Mouse (Mus musculus): ENCODE results near the gene Nudt19. TPM values are rescaled to one million over a fixed set of nuclear protein-coding genes. Genes with fewer than 3 reads are reported as not detected.
A peak's percentile ranks its signal among the peaks of the same experiment; 100 is the strongest.

Gene Nudt19
- total and polyA plus RNA-seq, 2 experiments from 2014 or later, result 76.6 to 133 TPM

DNA sequence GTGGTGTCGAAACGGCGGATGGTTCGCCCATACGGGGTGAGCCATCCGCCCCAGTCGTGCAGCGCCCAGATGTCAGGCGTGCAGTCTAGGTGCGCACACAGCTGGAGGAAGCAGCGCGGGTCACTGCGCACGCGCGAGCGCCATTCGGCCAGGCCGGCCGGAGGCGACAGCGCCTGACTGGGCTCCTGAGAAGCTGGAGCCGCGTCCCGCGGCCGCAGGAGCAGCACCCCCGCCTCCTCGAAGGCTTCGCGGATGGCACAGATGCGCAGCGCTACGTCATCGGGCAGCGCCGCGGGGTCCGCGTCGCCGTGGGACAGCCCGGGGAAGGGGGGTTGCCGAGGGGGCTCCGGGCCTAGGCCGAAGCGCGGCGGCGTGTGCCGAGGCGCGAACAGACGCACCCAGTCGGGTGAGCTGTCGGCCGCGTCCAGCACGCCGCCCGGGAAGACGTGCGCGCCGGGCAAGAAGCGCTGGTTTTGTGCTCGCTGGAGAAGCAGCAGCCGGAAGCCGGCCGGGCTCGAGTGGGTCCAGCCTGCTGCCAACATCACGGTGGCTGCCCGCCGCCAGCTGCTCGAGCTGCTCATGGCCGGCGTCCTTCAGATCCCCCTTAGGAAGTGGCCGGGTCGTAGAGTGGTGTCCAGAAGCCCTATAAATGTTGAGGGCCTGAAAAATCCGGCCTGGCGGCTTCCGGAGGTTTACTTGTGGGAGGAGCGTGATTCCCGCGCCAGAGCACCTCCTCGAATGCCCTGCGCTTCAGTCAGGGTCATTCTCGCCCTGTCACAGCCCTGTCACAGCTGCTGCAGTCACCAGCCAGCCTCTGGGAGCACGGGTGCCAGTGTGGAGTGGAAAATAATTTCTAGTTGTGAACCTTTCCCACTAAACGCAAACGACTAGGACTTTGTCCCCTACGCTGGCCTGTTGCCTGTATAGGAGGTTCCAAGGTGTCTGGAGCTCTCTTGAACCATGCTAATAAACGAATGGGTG lies 590 bp downstream of the Nudt19 start:
- peak; percentile 90 for DNase-seq (ENCODE audit: low spot score)
- Histone ChIP-seq H3K36me3 (replicated peaks; ENCODE audit: control insufficient read depth, insufficient read depth, low read length) (peaks cover 10% of the 10 kb centered on the region), H3K27ac (ENCODE audit: low read depth) (peak overlapping the region; percentile 100), H3K4me2 (ENCODE audit: low read depth, low read length) (peak overlapping the region; percentile 97), H3K9me3 (replicated peaks; ENCODE audit: control insufficient read depth, low read length) (no peaks in the 10 kb centered on the region), H3K9ac (replicated peaks; ENCODE audit: low read depth, low read length) (peak overlapping the region; percentile 97), H3K4me1 (ENCODE audit: control insufficient read depth, insufficient read depth) (peaks cover 8% of the 10 kb centered on the region), H3K27me3 (ENCODE audit: control insufficient read depth, insufficient read depth, low read length) (no peaks in the 10 kb centered on the region), H3K4me3 (ENCODE audit: low read depth, low read length) (peak overlapping the region; percentile 87)
- under 1% methylated on average over 92 of the region's 93 CpGs for WGBS
- peak; percentile 89 for ATAC-seq (ENCODE audit: insufficient read depth, low read depth)
- TF ChIP-seq EP300 (IDR thresholded peaks at IDR 0.05; ENCODE audit: low read depth) (peak; percentile 30; the same call in 1 of the 2 replicates), CTCF (IDR thresholded peaks at IDR 0.05; ENCODE audit: low read depth) (no peak)

DNA sequence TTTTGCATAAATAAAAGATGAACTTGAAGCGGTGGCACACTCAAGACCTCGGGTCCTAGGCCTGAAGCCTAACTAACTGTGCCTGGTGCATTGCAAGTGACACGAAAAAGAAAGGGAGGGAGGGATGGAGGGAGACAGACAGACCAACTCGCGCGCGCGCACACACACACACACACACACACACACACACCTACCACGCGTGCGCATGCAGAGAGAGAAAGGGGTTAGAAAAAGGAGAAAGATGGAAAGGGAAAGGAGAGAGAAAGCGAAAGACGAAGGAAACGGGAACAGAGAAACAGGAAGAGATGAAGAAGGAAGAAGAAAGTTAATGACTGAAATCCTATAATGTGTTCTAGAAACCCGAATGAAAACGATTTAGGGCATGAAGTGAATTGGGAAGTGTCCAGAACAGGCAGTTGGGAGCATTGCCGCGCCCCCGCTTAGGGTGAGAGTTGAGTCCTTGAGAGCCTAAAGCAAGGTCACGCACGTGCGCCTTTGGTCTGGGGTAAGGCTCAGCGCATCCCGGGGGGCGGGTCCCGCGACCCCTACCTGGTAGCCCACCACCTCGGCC lies 1.4 kb downstream of the Nudt19 start:
- Histone ChIP-seq H3K4me1 (ENCODE audit: control insufficient read depth, insufficient read depth) (peaks cover 8% of the 10 kb centered on the region), H3K9me3 (replicated peaks; ENCODE audit: control insufficient read depth, low read length) (no peaks in the 10 kb centered on the region), H3K27me3 (ENCODE audit: control insufficient read depth, insufficient read depth, low read length) (no peaks in the 10 kb centered on the region), H3K4me3 (ENCODE audit: low read depth, low read length) (peak overlapping the region; percentile 87), H3K4me2 (ENCODE audit: low read depth, low read length) (peak overlapping the region; percentile 97), H3K9ac (replicated peaks; ENCODE audit: low read depth, low read length) (peak overlapping the region; percentile 97), H3K36me3 (replicated peaks; ENCODE audit: control insufficient read depth, insufficient read depth, low read length) (peaks cover 18% of the 10 kb centered on the region), H3K27ac (ENCODE audit: low read depth) (peak overlapping the region; percentile 100)
- WGBS, result 4% methylated on average over 28 of the region's 28 CpGs
- TF ChIP-seq CTCF (IDR thresholded peaks at IDR 0.05; ENCODE audit: low read depth) (no peak), EP300 (IDR thresholded peaks at IDR 0.05; ENCODE audit: low read depth) (no peak)
- peak; percentile 27 for DNase-seq (ENCODE audit: low spot score)
- ATAC-seq (ENCODE audit: insufficient read depth, low read depth), result peak; percentile 18; the same call in 1 of the 2 replicates

GRCm38 (mm10) chr7:35553751-35554604 lies 2.1 kb downstream of the Nudt19 start:
- Histone ChIP-seq H3K9me3 (replicated peaks; ENCODE audit: control insufficient read depth, low read length) (no peaks in the 10 kb centered on the region), H3K4me1 (ENCODE audit: control insufficient read depth, insufficient read depth) (peaks cover 8% of the 10 kb centered on the region), H3K36me3 (replicated peaks; ENCODE audit: control insufficient read depth, insufficient read depth, low read length) (peaks cover 26% of the 10 kb centered on the region), H3K27me3 (ENCODE audit: control insufficient read depth, insufficient read depth, low read length) (no peaks in the 10 kb centered on the region), H3K4me2 (ENCODE audit: low read depth, low read length) (peak overlapping the region; percentile 97), H3K27ac (ENCODE audit: low read depth) (no peak overlapping the region), H3K9ac (replicated peaks; ENCODE audit: low read depth, low read length) (peak overlapping the region; percentile 97; the same call in 1 of the 2 replicates), H3K4me3 (ENCODE audit: low read depth, low read length) (peak overlapping the region; percentile 87)
- TF ChIP-seq EP300 (IDR thresholded peaks at IDR 0.05; ENCODE audit: low read depth), result no peak
- peak; percentile 23 for TF ChIP-seq CTCF (IDR thresholded peaks at IDR 0.05; ENCODE audit: low read depth)
- ATAC-seq (ENCODE audit: insufficient read depth, low read depth), result no peak
- WGBS, result 61% methylated on average over 10 of the region's 10 CpGs
- no peak for DNase-seq (ENCODE audit: low spot score)

DNA sequence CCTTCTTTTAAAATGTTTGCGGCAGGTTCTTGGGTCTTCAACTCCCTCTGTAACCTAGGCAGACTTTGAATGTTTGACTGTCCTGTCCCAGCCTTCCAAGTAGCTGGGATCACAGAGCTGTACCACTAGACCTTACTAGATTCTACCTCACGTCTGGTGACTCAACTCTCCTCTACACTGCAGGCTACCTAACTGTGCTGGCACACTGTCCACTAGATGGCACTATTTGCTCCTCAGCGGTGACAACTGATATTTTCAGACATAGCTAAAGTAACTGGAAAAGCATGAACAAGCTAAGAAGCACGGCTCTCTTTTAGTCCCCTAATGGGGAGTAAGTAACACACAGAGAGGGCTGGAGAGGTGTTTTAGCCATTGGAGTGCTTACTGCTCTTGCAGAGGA lies 10.2 kb downstream of the Nudt19 start:
- H3K36me3 ChIP-seq (replicated peaks; ENCODE audit: control insufficient read depth, insufficient read depth, low read length), result peaks cover 38% of the 10 kb centered on the region

DNA sequence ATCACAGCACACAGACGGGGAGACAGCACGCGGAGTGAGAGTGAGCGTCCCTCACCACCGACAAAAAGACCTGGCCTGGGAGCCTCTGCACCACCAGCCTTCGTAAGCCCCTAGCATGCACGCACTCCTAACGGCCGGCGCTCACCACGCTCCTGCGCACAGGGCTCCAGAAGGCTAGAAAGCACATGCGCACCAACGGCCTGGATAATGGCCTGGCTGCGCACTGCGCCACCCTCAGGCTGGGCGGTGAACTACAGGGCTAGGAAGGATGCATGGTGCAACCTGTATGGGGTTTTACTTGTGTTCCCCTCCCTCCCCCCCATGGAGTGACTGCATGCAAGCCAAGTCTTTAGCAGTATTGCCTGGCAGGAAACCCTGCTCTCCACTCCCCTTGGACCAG lies 18.5 kb downstream of the Nudt19 start, which contains the start of gene Tdrd12:
Tdrd12 (minus strand) TSS at position 184 of the 400 bp plus-strand sequence.
- Histone ChIP-seq H3K9me3 (replicated peaks; ENCODE audit: control insufficient read depth, low read length) (no peaks in the 10 kb centered on the region), H3K9ac (replicated peaks; ENCODE audit: low read depth, low read length) (no peak within 1 kb of the TSS), H3K27me3 (ENCODE audit: control insufficient read depth, insufficient read depth, low read length) (no peaks in the 10 kb centered on the region), H3K4me3 (ENCODE audit: low read depth, low read length) (no peak within 1 kb of the TSS), H3K27ac (ENCODE audit: low read depth) (no peak within 1 kb of the TSS), H3K36me3 (replicated peaks; ENCODE audit: control insufficient read depth, insufficient read depth, low read length) (no peaks in the 10 kb centered on the region), H3K4me2 (ENCODE audit: low read depth, low read length) (no peak within 1 kb of the TSS), H3K4me1 (ENCODE audit: control insufficient read depth, insufficient read depth) (no peaks in the 10 kb centered on the region)
- ATAC-seq (ENCODE audit: insufficient read depth, low read depth) (no peak), DNase-seq (ENCODE audit: low spot score) (no peak)
- WGBS, result 88% methylated on average over 17 of the region's 17 CpGs
- TF ChIP-seq EP300 (IDR thresholded peaks at IDR 0.05; ENCODE audit: low read depth), result no peak
- no peak for TF ChIP-seq CTCF (IDR thresholded peaks at IDR 0.05; ENCODE audit: low read depth)

More for the DNA sequence above, 10.2 kb downstream of the Nudt19 start:
- Histone ChIP-seq H3K4me2 (ENCODE audit: low read depth, low read length) (no peak overlapping the region), H3K27ac (ENCODE audit: low read depth) (no peak overlapping the region), H3K9ac (replicated peaks; ENCODE audit: low read depth, low read length) (no peak overlapping the region), H3K4me3 (ENCODE audit: low read depth, low read length) (no peak overlapping the region), H3K27me3 (ENCODE audit: control insufficient read depth, insufficient read depth, low read length) (no peaks in the 10 kb centered on the region), H3K4me1 (ENCODE audit: control insufficient read depth, insufficient read depth) (no peaks in the 10 kb centered on the region), H3K9me3 (replicated peaks; ENCODE audit: control insufficient read depth, low read length) (no peaks in the 10 kb centered on the region)
- TF ChIP-seq CTCF (IDR thresholded peaks at IDR 0.05; ENCODE audit: low read depth) (peak; percentile 85), EP300 (IDR thresholded peaks at IDR 0.05; ENCODE audit: low read depth) (no peak)
- ATAC-seq (ENCODE audit: insufficient read depth, low read depth) (peak; percentile 36; the same call in 1 of the 2 replicates), DNase-seq (ENCODE audit: low spot score) (peak; percentile 70)
- WGBS, result 39% methylated on average over 4 of the region's 4 CpGs
